Mouse (Mus musculus) lung, adult 2 months (tissue): ENCODE measurements at regions not wholly inside any gene's neighbourhood (a gene's known extent, or its start where the extent isn't known, plus 50 kb on each side); places are given as distances from the start of the nearest gene placed in this dataset.

ENCODE experiments used
- CTCF ChIP-seq: fragments of 200-500 bp; IDR thresholded peaks from 2 replicates; pipeline ENCODE4 v1.5.1; 2011; ENCODE audit warnings: mild to moderate bottlenecking, low read length, control low read depth; ENCODE audit not compliant: insufficient read depth
- POLR2A ChIP-seq: fragments of 200-500 bp; IDR thresholded peaks from 2 replicates; pipeline ENCODE4 v1.6.1; 2011; ENCODE audit warnings: low read depth, mild to moderate bottlenecking, control low read depth, low read length, borderline replicate concordance; ENCODE audit errors: extremely low read depth

DNA sequence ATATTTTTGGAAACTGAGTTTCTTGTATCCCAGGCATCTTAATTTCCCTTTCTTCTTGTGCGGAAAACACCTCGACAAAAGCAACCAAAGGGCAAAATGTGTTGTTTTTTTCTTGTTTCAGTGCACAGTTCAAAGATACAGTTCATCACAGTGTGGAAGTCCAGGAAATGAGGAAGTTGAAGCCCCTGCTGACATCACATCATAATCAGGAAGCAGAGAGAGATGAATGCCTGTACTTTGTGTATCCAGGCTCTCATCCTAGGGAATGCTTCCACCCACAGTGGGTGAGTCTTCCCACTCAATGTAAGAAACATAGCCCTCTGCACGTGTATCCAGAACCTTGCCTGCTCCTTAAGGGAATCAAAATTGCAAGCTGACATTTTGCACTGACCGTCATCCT, 128.1 kb downstream of the Plk2 start:
- no peak for TF ChIP-seq POLR2A
- no peak for TF ChIP-seq CTCF
